Mouse (Mus musculus): Measurements from ENCODE around the gene Gtf2a1l.

GRCm38 (mm10) chr17:88625350-88625749 is 43.1 kb upstream of the Gtf2a1l start:
- no peak for TF ChIP-seq POLR2A (IDR thresholded peaks at IDR 0.05; ENCODE audit: borderline replicate concordance, extremely low read depth, low read depth, low read length)
- no peak for TF ChIP-seq CTCF (IDR thresholded peaks at IDR 0.05; ENCODE audit: insufficient read depth, low read length)
